Mouse (Mus musculus): ENCODE results near the gene Kmt2a. TPM values are rescaled to one million over a fixed set of nuclear protein-coding genes. Genes with fewer than 3 reads are reported as not detected.
"Not testable (repeated sequence)": the region's sequence is repeated elsewhere in the genome, so short reads cannot be mapped to it uniquely, and the experiment has no call there.

Kmt2a gene
- total RNA-seq, 4 experiments from 2014 or later = 63.4 to 103 (median 80.1) TPM

- no peak for DNase-seq (ENCODE audit: low spot score in 2 of 2)
Observed at GRCm38 (mm10) chr9:44819920-44820827, 60.9 kb downstream of the Kmt2a start.

GRCm38 (mm10) chr9:44817522-44817921 lies 63.6 kb downstream of the Kmt2a start:
- peak in 1 of 2 experiments; percentile 58 for DNase-seq (ENCODE audit: low spot score in 2 of 2)

- no peak for DNase-seq (ENCODE audit: low spot score in 2 of 2)
Observed at GRCm38 (mm10) chr9:44814179-44814578, 66.9 kb downstream of the Kmt2a start.

- no peak for DNase-seq (ENCODE audit: low spot score in 2 of 2)
Observed at GRCm38 (mm10) chr9:44810316-44810715, 70.8 kb downstream of the Kmt2a start.

- no peak for DNase-seq (ENCODE audit: low spot score in 2 of 2)
Observed at GRCm38 (mm10) chr9:44807778-44808177, 73.3 kb downstream of the Kmt2a start.

GRCm38 (mm10) chr9:44807141-44807540 lies 74.0 kb downstream of the Kmt2a start:
- DNase-seq (ENCODE audit: low spot score in 2 of 2) = no peak

- DNase-seq (ENCODE audit: low spot score in 2 of 2) = no peak
Observed at GRCm38 (mm10) chr9:44805536-44805935, 75.6 kb downstream of the Kmt2a start.

- no peak for DNase-seq (ENCODE audit: low spot score in 2 of 2)
Observed at GRCm38 (mm10) chr9:44804678-44805077, 76.4 kb downstream of the Kmt2a start.

GRCm38 (mm10) chr9:44802808-44803450 lies 78.2 kb downstream of the Kmt2a start, which contains the start of gene Ttc36:
Ttc36 (minus strand) TSS chr9:44803072.
- no peak for DNase-seq (ENCODE audit: low spot score in 2 of 2)

- DNase-seq (ENCODE audit: low spot score in 2 of 2) = no peak
Observed at GRCm38 (mm10) chr9:44801669-44802068, 79.4 kb downstream of the Kmt2a start.

- no peak for DNase-seq (ENCODE audit: low spot score in 2 of 2)
Observed at GRCm38 (mm10) chr9:44799958-44800324, 81.2 kb downstream of the Kmt2a start.

GRCm38 (mm10) chr9:44799102-44799957 lies 81.8 kb downstream of the Kmt2a start, which contains the start of gene Tmem25:
Tmem25 (minus strand) TSS chr9:44799307.
- peak; percentile 86 for DNase-seq (ENCODE audit: low spot score in 2 of 2)

GRCm38 (mm10) chr9:44798298-44798697 lies 82.8 kb downstream of the Kmt2a start:
- DNase-seq (ENCODE audit: low spot score in 2 of 2) = no peak

- no peak for DNase-seq (ENCODE audit: low spot score in 2 of 2)
Observed at GRCm38 (mm10) chr9:44792842-44793241, 88.3 kb downstream of the Kmt2a start.

- peak; percentile 89 to 94 for DNase-seq (ENCODE audit: low spot score in 2 of 2)
Observed at GRCm38 (mm10) chr9:44772750-44773651, 108.1 kb downstream of the Kmt2a start.

- DNase-seq (ENCODE audit: low spot score in 2 of 2) = no peak
Observed at GRCm38 (mm10) chr9:44772392-44772749, 108.7 kb downstream of the Kmt2a start.

GRCm38 (mm10) chr9:44771376-44771775 lies 109.7 kb downstream of the Kmt2a start:
- no peak for DNase-seq (ENCODE audit: low spot score in 2 of 2)

- not testable (repeated sequence) for DNase-seq (ENCODE audit: low spot score in 2 of 2)
Observed at GRCm38 (mm10) chr9:44768029-44768394, 113.1 kb downstream of the Kmt2a start.

- DNase-seq (ENCODE audit: low spot score in 2 of 2) = peak; percentile 65 to 78
Observed at GRCm38 (mm10) chr9:44767101-44768028, 113.7 kb downstream of the Kmt2a start, which contains the start of the genes Arcn1 and Ift46. Arcn1 (minus strand) TSS chr9:44767845. Ift46 (plus strand) TSS chr9:44767908.
